Mouse (Mus musculus) hindbrain, embryonic 14.5 days (tissue): ENCODE measurements around the gene Gm20767. TPM values are rescaled to one million over a fixed set of nuclear protein-coding genes. Genes with fewer than 3 reads are reported as not detected.
"Not testable (repeated sequence)": the region's sequence is repeated elsewhere in the genome, so short reads cannot be mapped to it uniquely, and the experiment has no call there.

Source experiments
- ATAC-seq: fragments of 200-750 bp; cut with Nextera tagmentation; 2 replicates; pipeline ENCODE4 v1.8.0; 2017; ENCODE audit warnings: moderate number of reproducible peaks, mild to moderate bottlenecking, moderate TSS enrichment, moderate library complexity; ENCODE audit not compliant: low FRiP score
- DNase-seq: peaks from one replicate; pipeline ENCODE4 v3.0.0-alpha.2; 2015; ENCODE audit warnings: low spot score
- H3K27ac ChIP-seq: fragments of 300-500 bp; sonication (generic); 2 replicates; pipeline ENCODE4 v1.5.1; 2014; ENCODE audit warnings: mild to moderate bottlenecking, moderate library complexity
- H3K27me3 ChIP-seq: fragments of 300-500 bp; sonication (generic); 2 replicates; pipeline ENCODE4 v1.6.1; 2014; ENCODE audit warnings: mild to moderate bottlenecking, low read length, mixed read lengths; ENCODE audit not compliant: control insufficient read depth, insufficient read depth
- H3K36me3 ChIP-seq: fragments of 300-500 bp; sonication (generic); replicated peaks from 2 replicates; pipeline ENCODE4 v1.6.1; 2014; ENCODE audit not compliant: control insufficient read depth, insufficient read depth
- H3K4me1 ChIP-seq: fragments of 300-500 bp; sonication (generic); replicated peaks from 2 replicates; pipeline ENCODE4 v1.6.1; 2014; ENCODE audit warnings: antibody characterized with exemption, low read length, mixed read lengths; ENCODE audit not compliant: control insufficient read depth, insufficient read depth
- H3K4me2 ChIP-seq: fragments of 300-500 bp; sonication (generic); replicated peaks from 2 replicates; pipeline ENCODE4 v1.6.1; 2014; ENCODE audit warnings: mild to moderate bottlenecking, moderate library complexity
- H3K4me3 ChIP-seq: fragments of 300-500 bp; sonication (generic); replicated peaks from 2 replicates; pipeline ENCODE4 v1.5.1; 2014; ENCODE audit warnings: mild to moderate bottlenecking, low read length
- H3K9ac ChIP-seq: fragments of 300-500 bp; sonication (generic); 2 replicates; pipeline ENCODE4 v1.6.1; 2014
- H3K9me3 ChIP-seq: fragments of 300-500 bp; sonication (generic); 2 replicates; pipeline ENCODE4 v1.6.1; 2016; ENCODE audit warnings: low read length; ENCODE audit not compliant: control insufficient read depth
- WGBS: fragments of 180-500 bp; shearing (Covaris S2); extraction: QIAGEN DNeasy Blood & Tissue Kit; methylation state at CpG from one replicate; pipeline ENCODE4 v1.1.7; 2014; 5-methylcytosine and 5-hydroxymethylcytosine counted together
- polyA plus RNA-seq: library from polyadenylated mRNA; unstranded; fragments of >200 nt; fragmentation: Nextera tagmentation; extraction: Ambion mirVana; gene quantifications from 2 replicates; pipeline ENCODE4 v1.2.1, GENCODE M21; 2014

Gene Gm20767
- polyA plus RNA-seq = not detected in 2 replicates

GRCm38 (mm10) chr13:120139946-120140345 lies at the start of gene Gm20767:
Gm20767 (plus strand) TSS chr13:120140246.
- not testable (repeated sequence) for H3K9ac ChIP-seq, H3K27ac ChIP-seq, H3K4me2 ChIP-seq, H3K27me3 ChIP-seq, H3K9me3 ChIP-seq, ATAC-seq, H3K36me3 ChIP-seq, H3K4me3 ChIP-seq, H3K4me1 ChIP-seq, DNase-seq
- 100% methylated on average over 1 of the region's 5 CpGs for WGBS

- H3K36me3 ChIP-seq, H3K4me2 ChIP-seq, H3K4me3 ChIP-seq, H3K9me3 ChIP-seq, DNase-seq, H3K9ac ChIP-seq, H3K27ac ChIP-seq, ATAC-seq, H3K27me3 ChIP-seq, H3K4me1 ChIP-seq: not testable (repeated sequence)
- no CpG with 5 or more reads among the region's 13 CpGs for WGBS
Measured at GRCm38 (mm10) chr13:120092950-120093349, 47.1 kb upstream of the Gm20767 start.

- H3K9me3 ChIP-seq, H3K4me2 ChIP-seq, H3K36me3 ChIP-seq, H3K27ac ChIP-seq, H3K4me1 ChIP-seq, DNase-seq, H3K4me3 ChIP-seq, H3K9ac ChIP-seq, H3K27me3 ChIP-seq: not testable (repeated sequence)
- ATAC-seq = peak; percentile 59; the same call in 1 of the 2 replicates
- WGBS = 1% methylated on average over 24 of the region's 38 CpGs
Measured at GRCm38 (mm10) chr13:120096241-120096937, 43.7 kb upstream of the Gm20767 start.

GRCm38 (mm10) chr13:120096938-120097256 lies 43.1 kb upstream of the Gm20767 start:
- not testable (repeated sequence) for H3K9ac ChIP-seq, H3K4me1 ChIP-seq, H3K4me3 ChIP-seq, H3K4me2 ChIP-seq, H3K36me3 ChIP-seq, H3K27me3 ChIP-seq, H3K9me3 ChIP-seq, DNase-seq, H3K27ac ChIP-seq
- WGBS = 4% methylated on average over 5 of the region's 13 CpGs
- ATAC-seq = 0 out of 2 replicates have a peak, but pooled peaks have one; percentile 19

- not testable (repeated sequence) for H3K9me3 ChIP-seq
Measured at GRCm38 (mm10) chr13:120099327-120099726, 40.7 kb upstream of the Gm20767 start.

GRCm38 (mm10) chr13:120106504-120106903 lies 33.5 kb upstream of the Gm20767 start:
- not testable (repeated sequence) for H3K36me3 ChIP-seq, H3K27ac ChIP-seq, H3K4me2 ChIP-seq, ATAC-seq, H3K4me3 ChIP-seq, H3K27me3 ChIP-seq, H3K4me1 ChIP-seq, DNase-seq, H3K9me3 ChIP-seq, H3K9ac ChIP-seq
- no CpG with 5 or more reads among the region's 5 CpGs for WGBS

More at GRCm38 (mm10) chr13:120099327-120099726, 40.7 kb upstream of the Gm20767 start:
- H3K9ac ChIP-seq, H3K4me2 ChIP-seq, H3K27me3 ChIP-seq, H3K4me1 ChIP-seq, H3K36me3 ChIP-seq, ATAC-seq, H3K4me3 ChIP-seq, H3K27ac ChIP-seq, DNase-seq: not testable (repeated sequence)
- WGBS = no CpG with 5 or more reads among the region's 5 CpGs

GRCm38 (mm10) chr13:120107000-120107399 lies 33.0 kb upstream of the Gm20767 start:
- not testable (repeated sequence) for H3K9ac ChIP-seq, H3K4me2 ChIP-seq, H3K4me3 ChIP-seq, H3K4me1 ChIP-seq, H3K36me3 ChIP-seq, H3K27me3 ChIP-seq, ATAC-seq, H3K27ac ChIP-seq, H3K9me3 ChIP-seq, DNase-seq
- WGBS = 82% methylated on average over 2 of the region's 2 CpGs

GRCm38 (mm10) chr13:120142348-120142747 lies 2.3 kb downstream of the Gm20767 start:
- not testable (repeated sequence) for H3K9ac ChIP-seq, DNase-seq, H3K27me3 ChIP-seq, H3K4me2 ChIP-seq, H3K36me3 ChIP-seq, ATAC-seq, H3K4me1 ChIP-seq, H3K27ac ChIP-seq, H3K9me3 ChIP-seq, H3K4me3 ChIP-seq
- 80% methylated on average over 2 of the region's 3 CpGs for WGBS

- not testable (repeated sequence) for ATAC-seq, H3K9ac ChIP-seq, DNase-seq, H3K4me3 ChIP-seq, H3K36me3 ChIP-seq, H3K4me1 ChIP-seq, H3K27me3 ChIP-seq, H3K4me2 ChIP-seq, H3K9me3 ChIP-seq, H3K27ac ChIP-seq
- 72% methylated on average over 3 of the region's 4 CpGs for WGBS
Measured at GRCm38 (mm10) chr13:120149660-120150407, 9.8 kb downstream of the Gm20767 start.
